Mouse (Mus musculus): ENCODE measurements around the gene 1700123O20Rik.

DNA sequence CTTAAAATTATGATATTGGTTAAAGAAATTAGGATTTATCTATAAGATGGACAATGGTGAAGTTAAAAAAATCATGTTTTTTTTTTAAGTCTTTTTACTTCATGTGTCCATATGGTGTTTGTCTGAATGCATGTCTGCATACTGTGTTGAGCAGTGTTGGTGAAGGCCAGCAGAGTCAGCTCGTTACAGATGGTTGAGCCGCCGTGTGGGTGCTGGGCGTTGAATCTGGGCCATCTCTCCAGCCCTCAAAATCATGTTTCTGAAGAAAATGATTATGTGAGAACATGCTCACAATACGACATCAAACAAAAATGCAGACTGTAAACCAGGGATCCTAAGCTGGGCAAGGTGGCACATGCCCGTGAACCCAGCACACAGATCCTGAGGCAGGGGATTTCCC, 44.3 kb downstream of the 1700123O20Rik start:
- TF ChIP-seq CTCF (IDR thresholded peaks at IDR 0.05; ENCODE audit: control insufficient read depth, insufficient read depth, insufficient replicate concordance, low read depth, low read length) (no peak), POLR2A (IDR thresholded peaks at IDR 0.05; ENCODE audit: control insufficient read depth, low read depth, low read length) (no peak)
